Mouse (Mus musculus) liver, embryonic 13.5 days (tissue): ENCODE measurements around the gene Dnttip1. TPM values are rescaled to one million over a fixed set of nuclear protein-coding genes. Genes with fewer than 3 reads are reported as not detected.
"Not testable (repeated sequence)": the region's sequence is repeated elsewhere in the genome, so short reads cannot be mapped to it uniquely, and the experiment has no call there.

Source experiments
- ATAC-seq: fragments of 200-750 bp; cut with Nextera tagmentation; 2 replicates; pipeline ENCODE4 v1.8.0; 2017; ENCODE audit warnings: low read depth, mild to moderate bottlenecking, moderate number of reproducible peaks, moderate library complexity
- DNase-seq: peaks from one replicate; pipeline ENCODE4 v3.0.0; 2022
- H3K27ac ChIP-seq: fragments of 300-500 bp; sonication (generic); 2 replicates; pipeline ENCODE4 v1.5.1; 2015; ENCODE audit warnings: moderate library complexity, mild to moderate bottlenecking, inconsistent platforms
- H3K27me3 ChIP-seq: fragments of 300-500 bp; sonication (generic); 2 replicates; pipeline ENCODE4 v1.6.1; 2015; ENCODE audit warnings: mild to moderate bottlenecking, inconsistent platforms
- H3K36me3 ChIP-seq: fragments of 300-500 bp; sonication (generic); 2 replicates; pipeline ENCODE4 v1.6.1; 2015; ENCODE audit warnings: mild to moderate bottlenecking, inconsistent platforms
- H3K4me1 ChIP-seq: fragments of 300-500 bp; sonication (generic); replicated peaks from 2 replicates; pipeline ENCODE4 v1.6.1; 2015; ENCODE audit warnings: inconsistent platforms
- H3K4me2 ChIP-seq: fragments of 300-500 bp; sonication (generic); 2 replicates; pipeline ENCODE4 v1.6.1; 2015; ENCODE audit warnings: inconsistent platforms, mild to moderate bottlenecking, moderate library complexity
- H3K4me3 ChIP-seq: fragments of 300-500 bp; sonication (generic); replicated peaks from 2 replicates; pipeline ENCODE4 v1.5.1; 2015; ENCODE audit warnings: mild to moderate bottlenecking, inconsistent platforms
- H3K9ac ChIP-seq: fragments of 300-500 bp; sonication (generic); 2 replicates; pipeline ENCODE4 v1.6.1; 2015; ENCODE audit warnings: mild to moderate bottlenecking, inconsistent platforms
- H3K9me3 ChIP-seq: fragments of 300-500 bp; sonication (generic); replicated peaks from 2 replicates; pipeline ENCODE4 v1.6.1; 2016; ENCODE audit warnings: inconsistent platforms
- WGBS: fragments of 180-500 bp; shearing (Covaris S2); methylation state at CpG from one replicate; pipeline ENCODE4 v1.1.7; 2015; ENCODE audit not compliant: insufficient replicate concordance; 5-methylcytosine and 5-hydroxymethylcytosine counted together
- polyA plus RNA-seq: library from polyadenylated mRNA; unstranded; fragments of >200 nt; fragmentation: Nextera tagmentation; extraction: Ambion mirVana; gene quantifications from 2 replicates; pipeline ENCODE4 v1.2.1, GENCODE M21; 2015

Dnttip1 gene
- polyA plus RNA-seq, 1 experiment from 2014 or later: 47.3 TPM

- Histone ChIP-seq H3K9ac (no peak overlapping the region), H3K27me3 (no peaks in the 10 kb centered on the region), H3K9me3 (no peaks in the 10 kb centered on the region), H3K27ac (no peak overlapping the region), H3K4me2 (no peak overlapping the region), H3K36me3 (peaks cover 78% of the 10 kb centered on the region), H3K4me1 (peaks cover 38% of the 10 kb centered on the region), H3K4me3 (no peak overlapping the region)
- ATAC-seq (no peak), DNase-seq (no peak)
- WGBS: 86% methylated on average over 12 of the region's 12 CpGs
Observed at GRCm38 (mm10) chr2:164792400-164793190, 46.8 kb downstream of the Dnttip1 start.

- no peaks in the 10 kb centered on the region for H3K9me3 ChIP-seq
- ATAC-seq: peak; percentile 34; the same call in 1 of the 2 replicates
- DNase-seq: no peak
- no peak overlapping the region for H3K4me3 ChIP-seq
- no peaks in the 10 kb centered on the region for H3K27me3 ChIP-seq
- H3K4me2 ChIP-seq: no peak overlapping the region
- peaks cover 83% of the 10 kb centered on the region for H3K36me3 ChIP-seq
- H3K27ac ChIP-seq: 0 out of 2 replicates have a peak overlapping the region, but pooled peaks have one; percentile 13
- peaks cover 31% of the 10 kb centered on the region for H3K4me1 ChIP-seq
- no peak overlapping the region; the same call in 1 of the 2 replicates for H3K9ac ChIP-seq
- WGBS: 86% methylated on average over 3 of the region's 3 CpGs
Observed at GRCm38 (mm10) chr2:164793236-164793635, 47.5 kb downstream of the Dnttip1 start.

GRCm38 (mm10) chr2:164793772-164794171, 48.0 kb downstream of the Dnttip1 start:
- no peaks in the 10 kb centered on the region for H3K27me3 ChIP-seq
- no peak for DNase-seq
- H3K4me2 ChIP-seq: no peak overlapping the region
- no peak overlapping the region for H3K4me3 ChIP-seq
- 81% methylated on average over 2 of the region's 2 CpGs for WGBS
- no peak overlapping the region; the same call in 1 of the 2 replicates for H3K9ac ChIP-seq
- peaks cover 86% of the 10 kb centered on the region for H3K36me3 ChIP-seq
- H3K27ac ChIP-seq: 0 out of 2 replicates have a peak overlapping the region, but pooled peaks have one; percentile 13
- H3K9me3 ChIP-seq: no peaks in the 10 kb centered on the region
- ATAC-seq: no peak
- peaks cover 26% of the 10 kb centered on the region for H3K4me1 ChIP-seq

GRCm38 (mm10) chr2:164794293-164794692, 48.5 kb downstream of the Dnttip1 start:
- Histone ChIP-seq H3K36me3 (peaks cover 88% of the 10 kb centered on the region), H3K9ac (no peak overlapping the region), H3K27me3 (no peaks in the 10 kb centered on the region)

GRCm38 (mm10) chr2:164795868-164796267, 50.1 kb downstream of the Dnttip1 start:
- no peak for ATAC-seq
- WGBS: 72% methylated on average over 4 of the region's 4 CpGs
- H3K4me2 ChIP-seq: no peak overlapping the region
- no peak overlapping the region for H3K4me3 ChIP-seq
- no peak overlapping the region for H3K9ac ChIP-seq
- H3K27ac ChIP-seq: no peak overlapping the region
- H3K9me3 ChIP-seq: no peaks in the 10 kb centered on the region
- DNase-seq: no peak
- H3K27me3 ChIP-seq: no peaks in the 10 kb centered on the region
- peaks cover 90% of the 10 kb centered on the region for H3K36me3 ChIP-seq
- H3K4me1 ChIP-seq: peaks cover 11% of the 10 kb centered on the region

More at GRCm38 (mm10) chr2:164794293-164794692, 48.5 kb downstream of the Dnttip1 start:
- H3K9me3 ChIP-seq: no peaks in the 10 kb centered on the region
- no peak overlapping the region for H3K4me2 ChIP-seq
- H3K4me1 ChIP-seq: peaks cover 22% of the 10 kb centered on the region
- DNase-seq (peak; percentile 71), ATAC-seq (peak; percentile 73)
- 38% methylated on average over 5 of the region's 5 CpGs for WGBS
- H3K27ac ChIP-seq: no peak overlapping the region; the same call in 1 of the 2 replicates
- H3K4me3 ChIP-seq: no peak overlapping the region

- not testable (repeated sequence) for H3K9ac ChIP-seq, ATAC-seq, DNase-seq, H3K4me3 ChIP-seq, H3K9me3 ChIP-seq, H3K27me3 ChIP-seq, H3K4me2 ChIP-seq, H3K27ac ChIP-seq
- Histone ChIP-seq H3K4me1 (peaks cover 19% of the 10 kb centered on the region), H3K36me3 (peaks cover 83% of the 10 kb centered on the region)
- 71% methylated on average over 6 of the region's 6 CpGs for WGBS
Observed at GRCm38 (mm10) chr2:164798554-164798953, 52.8 kb downstream of the Dnttip1 start.

- Histone ChIP-seq H3K9me3 (no peaks in the 10 kb centered on the region), H3K36me3 (peaks cover 69% of the 10 kb centered on the region), H3K4me3 (no peak overlapping the region), H3K27ac (no peak overlapping the region), H3K4me2 (no peak overlapping the region), H3K4me1 (peaks cover 16% of the 10 kb centered on the region), H3K9ac (no peak overlapping the region), H3K27me3 (no peaks in the 10 kb centered on the region)
- DNase-seq (no peak), ATAC-seq (no peak)
- WGBS: 81% methylated on average over 13 of the region's 13 CpGs
Observed at GRCm38 (mm10) chr2:164800252-164801004, 54.6 kb downstream of the Dnttip1 start.

- ATAC-seq (no peak), DNase-seq (no peak)
- Histone ChIP-seq H3K36me3 (peaks cover 42% of the 10 kb centered on the region), H3K4me1 (peaks cover 35% of the 10 kb centered on the region), H3K9ac (peak overlapping the region; percentile 89), H3K27me3 (no peaks in the 10 kb centered on the region), H3K9me3 (no peaks in the 10 kb centered on the region), H3K4me3 (peak overlapping the region; percentile 86), H3K4me2 (peak overlapping the region; percentile 79), H3K27ac (peak overlapping the region; percentile 87)
- 76% methylated on average over 16 of the region's 16 CpGs for WGBS
Observed at GRCm38 (mm10) chr2:164803201-164803920, 57.6 kb downstream of the Dnttip1 start.

- peaks cover 42% of the 10 kb centered on the region for H3K36me3 ChIP-seq
- DNase-seq (no peak), ATAC-seq (no peak)
- peak overlapping the region; percentile 79 for H3K4me2 ChIP-seq
- H3K9ac ChIP-seq: peak overlapping the region; percentile 89
- no peaks in the 10 kb centered on the region for H3K27me3 ChIP-seq
- H3K4me3 ChIP-seq: peak overlapping the region; percentile 86
- 57% methylated on average over 1 of the region's 1 CpGs for WGBS
- H3K27ac ChIP-seq: peak overlapping the region; percentile 87
- H3K4me1 ChIP-seq: peaks cover 35% of the 10 kb centered on the region
- H3K9me3 ChIP-seq: no peaks in the 10 kb centered on the region
Observed at GRCm38 (mm10) chr2:164803921-164804313, 58.1 kb downstream of the Dnttip1 start.

- peak within 1 kb of the TSS; percentile 90 for H3K9ac ChIP-seq
- H3K4me3 ChIP-seq: peak within 1 kb of the TSS; percentile 86
- ATAC-seq (peak; percentile 94), DNase-seq (peak; percentile 98)
- under 1% methylated on average over 47 of the region's 47 CpGs for WGBS
- no peaks in the 10 kb centered on the region for H3K9me3 ChIP-seq
- H3K27me3 ChIP-seq: no peaks in the 10 kb centered on the region
- H3K4me2 ChIP-seq: peak within 1 kb of the TSS; percentile 92
- H3K27ac ChIP-seq: peak within 1 kb of the TSS; percentile 99
- H3K36me3 ChIP-seq: peaks cover 42% of the 10 kb centered on the region
- peaks cover 35% of the 10 kb centered on the region for H3K4me1 ChIP-seq
Observed at GRCm38 (mm10) chr2:164804533-164805331, 58.9 kb downstream of the Dnttip1 start, which contains the start of the genes Acot8 and Zswim3. TSS of gene Acot8 (minus strand) at chr2:164804882. TSS of gene Zswim3 (plus strand) at chr2:164805098.
